Mouse (Mus musculus) A20 (cell line): ENCODE measurements around the gene Prr5.
A peak's percentile ranks its signal among the peaks of the same experiment; 100 is the strongest.
"Not testable (repeated sequence)": the region's sequence is repeated elsewhere in the genome, so short reads cannot be mapped to it uniquely, and the experiment has no call there.

Experiments
- DNase-seq: peaks from one replicate; pipeline ENCODE4 v3.0.0-alpha.2; 2011; ENCODE audit warnings: low read depth, low spot score

Prr5 gene

DNA sequence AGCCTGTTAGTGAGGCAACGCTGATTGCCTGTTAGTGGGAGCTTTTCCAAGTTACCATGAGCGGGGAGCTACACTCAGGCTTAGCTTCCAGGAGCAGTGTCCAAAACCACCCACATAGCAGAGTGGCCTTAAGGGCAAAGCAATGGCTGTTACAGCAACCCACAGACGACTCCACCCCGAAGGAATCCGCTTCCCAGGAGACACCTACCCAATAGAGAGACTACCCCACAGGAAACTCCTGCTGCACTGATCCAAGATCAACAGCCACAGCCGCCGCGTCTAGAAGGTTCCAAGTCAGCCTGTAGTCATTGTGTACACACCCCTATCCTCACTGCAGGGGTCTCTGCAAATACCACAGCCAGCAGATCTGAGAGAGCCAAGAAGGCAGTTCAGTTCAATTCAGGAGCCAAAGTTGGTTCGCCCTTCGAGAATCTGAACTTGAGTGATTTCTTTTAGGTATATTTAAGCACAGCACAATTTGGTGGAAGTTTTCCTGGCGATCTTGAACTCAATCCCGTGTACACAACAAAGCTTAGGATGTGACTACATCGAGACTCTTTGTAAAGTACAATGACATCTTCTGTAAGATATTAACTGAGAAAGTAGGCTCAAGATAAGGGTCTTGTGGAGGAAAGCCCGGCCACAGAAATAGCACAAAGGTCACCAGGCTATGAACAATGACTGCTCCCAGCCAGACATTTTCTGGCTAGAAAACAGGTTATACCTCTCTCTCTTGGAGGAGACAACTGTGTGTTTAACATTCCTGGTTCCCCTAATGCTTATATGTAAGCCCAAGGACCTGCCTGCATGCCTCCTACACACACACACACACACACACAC lies 43.4 kb downstream of the Prr5 start:
- DNase-seq, result no peak

GRCm38 (mm10) chr15:84714730-84715129 lies 45.3 kb downstream of the Prr5 start:
- DNase-seq, result no peak

DNA sequence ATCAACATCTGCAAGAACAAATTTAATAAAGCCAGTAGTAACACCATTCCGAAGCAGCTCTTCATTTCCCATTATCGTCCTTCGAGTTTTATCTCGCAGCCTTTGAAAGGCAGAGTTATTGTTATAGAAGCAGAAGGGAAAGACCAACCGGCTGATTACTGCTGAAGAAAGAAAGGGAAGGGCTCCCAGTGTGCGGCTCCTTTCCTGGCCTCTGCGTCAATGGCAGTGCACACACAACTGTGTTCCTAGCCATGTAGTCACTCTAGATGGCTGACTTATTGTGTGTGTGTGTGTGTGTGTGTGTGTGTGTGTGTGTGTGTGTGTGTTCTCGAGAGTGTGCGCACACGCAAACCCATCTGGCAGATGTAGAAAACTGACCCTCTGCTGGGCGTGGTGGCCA lies 45.7 kb downstream of the Prr5 start:
- DNase-seq, result no peak

DNA sequence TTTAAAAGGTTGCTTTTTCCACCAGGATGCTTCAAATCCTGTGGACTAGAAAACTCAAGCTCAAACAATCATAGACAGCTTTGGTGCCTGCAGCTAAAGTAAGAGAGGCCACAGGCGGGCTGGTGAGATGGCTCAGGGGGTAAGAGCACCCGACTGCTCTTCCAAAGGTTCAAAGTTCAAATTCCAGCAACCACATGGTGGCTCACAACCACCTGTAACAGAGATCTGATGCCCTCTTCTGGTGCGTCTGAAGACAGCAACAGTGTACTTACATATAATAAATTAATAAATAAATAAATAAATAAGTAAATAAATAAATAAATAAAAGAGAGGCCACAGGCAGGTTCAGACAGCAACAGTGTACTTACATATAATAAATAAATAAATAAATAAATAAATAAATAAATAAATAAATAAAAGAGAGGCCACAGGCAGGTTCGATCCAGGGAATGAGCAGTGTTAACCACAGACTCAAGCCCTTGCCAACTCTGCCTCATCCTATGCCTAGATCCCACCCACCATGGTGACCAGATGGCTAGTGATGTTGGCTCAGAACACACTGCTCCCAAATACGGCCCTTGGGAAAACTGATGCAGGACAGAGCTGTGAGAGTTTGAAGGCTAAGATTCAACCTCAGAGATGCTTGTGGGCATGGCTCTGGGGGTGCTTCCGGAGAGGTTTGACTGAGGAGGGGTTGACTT lies 48.3 kb downstream of the Prr5 start:
- not testable (repeated sequence) for DNase-seq

GRCm38 (mm10) chr15:84718785-84719184 lies 49.4 kb downstream of the Prr5 start:
- peak; percentile 61 for DNase-seq

GRCm38 (mm10) chr15:84719791-84720190 lies 50.4 kb downstream of the Prr5 start, which contains the start of gene Arhgap8:
Gene Arhgap8 (plus strand): TSS chr15:84720052.
- DNase-seq, result peak; percentile 95

DNA sequence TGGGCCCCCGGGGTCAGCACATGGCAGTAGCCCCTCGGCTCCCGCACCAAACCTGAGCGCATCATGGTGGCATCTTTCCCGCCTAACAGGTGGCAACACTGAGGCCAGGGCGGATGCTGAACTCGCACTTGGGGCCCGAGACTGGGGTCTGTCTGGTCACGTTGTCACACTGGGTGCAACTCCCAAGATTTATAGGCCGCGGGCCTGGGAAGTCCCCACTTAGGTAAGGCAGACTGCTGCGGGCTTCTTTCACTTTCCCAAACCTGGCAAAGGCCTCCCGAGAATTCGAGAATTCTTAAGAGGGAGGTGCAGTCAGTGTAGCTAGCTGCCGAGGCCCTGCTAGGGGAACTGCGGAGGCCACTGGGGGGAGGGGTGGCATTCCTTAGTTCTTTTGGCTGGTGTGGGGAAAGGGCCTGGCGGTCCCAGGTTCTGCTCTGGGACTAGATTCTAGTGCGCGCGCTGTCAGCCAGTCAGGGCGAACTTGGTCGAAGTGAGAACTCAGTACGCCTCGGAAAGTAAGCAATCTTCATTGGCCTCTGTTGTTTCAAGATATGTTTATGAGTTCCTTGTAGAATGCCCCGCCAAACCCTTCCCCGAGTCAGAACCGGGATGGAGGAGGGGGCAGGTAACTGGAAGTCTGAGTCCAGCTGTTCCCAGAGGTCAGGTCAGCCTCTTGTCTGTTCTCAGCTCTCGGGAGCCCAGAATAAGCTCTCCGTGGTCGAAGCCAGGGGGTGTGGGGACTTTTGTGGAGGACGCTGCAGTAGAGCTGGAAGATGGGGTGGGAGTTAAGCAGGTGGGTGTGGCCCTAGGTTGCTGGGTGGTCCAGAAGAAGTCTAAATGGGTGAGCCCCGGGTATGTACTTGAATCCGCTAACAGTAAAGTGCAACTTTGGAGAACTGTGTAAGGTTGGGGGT lies 51.1 kb downstream of the Prr5 start:
- DNase-seq, result peak; percentile 70

DNA sequence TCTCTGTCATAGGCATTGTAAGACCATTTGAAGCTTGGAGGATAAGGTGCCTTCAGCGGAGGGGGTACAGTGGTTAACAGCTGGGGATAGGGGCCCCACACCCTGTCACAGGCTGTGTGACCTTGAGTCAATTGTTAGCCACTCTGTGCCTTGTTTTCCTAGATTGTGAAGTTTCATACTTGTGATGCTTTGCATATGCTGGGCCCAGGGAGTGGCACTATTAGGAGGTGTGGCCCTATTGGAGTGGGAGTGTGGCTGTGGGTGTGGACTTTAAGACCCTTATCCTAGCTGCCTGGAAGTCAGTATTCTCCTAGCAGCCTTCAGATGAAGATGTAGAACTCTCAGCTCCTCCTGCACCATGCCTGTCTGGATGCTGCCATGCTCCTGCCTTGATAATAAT lies 54.2 kb downstream of the Prr5 start:
- DNase-seq, result not testable (repeated sequence)

GRCm38 (mm10) chr15:84724199-84724598 lies 54.8 kb downstream of the Prr5 start:
- DNase-seq, result no peak

DNA sequence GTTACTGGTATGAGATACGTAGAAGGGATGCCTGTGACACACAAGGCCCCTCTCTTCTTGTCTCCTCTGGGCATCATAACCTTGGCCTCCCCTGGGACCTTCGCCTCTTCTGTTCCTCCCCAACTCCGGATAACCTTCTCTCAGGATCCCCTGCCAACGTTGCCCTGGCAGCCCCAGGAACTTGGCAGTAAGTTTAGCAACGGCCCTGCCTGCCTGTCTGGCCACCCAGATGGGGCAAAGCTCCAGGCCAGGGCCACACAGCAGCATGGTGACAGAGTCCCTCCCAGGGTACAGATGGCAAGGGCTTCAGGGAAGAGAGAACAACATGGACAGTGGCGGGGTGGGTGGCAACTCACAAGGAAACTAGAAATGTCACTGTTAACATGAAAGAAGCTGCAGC lies 60.3 kb downstream of the Prr5 start:
- DNase-seq, result no peak

DNA sequence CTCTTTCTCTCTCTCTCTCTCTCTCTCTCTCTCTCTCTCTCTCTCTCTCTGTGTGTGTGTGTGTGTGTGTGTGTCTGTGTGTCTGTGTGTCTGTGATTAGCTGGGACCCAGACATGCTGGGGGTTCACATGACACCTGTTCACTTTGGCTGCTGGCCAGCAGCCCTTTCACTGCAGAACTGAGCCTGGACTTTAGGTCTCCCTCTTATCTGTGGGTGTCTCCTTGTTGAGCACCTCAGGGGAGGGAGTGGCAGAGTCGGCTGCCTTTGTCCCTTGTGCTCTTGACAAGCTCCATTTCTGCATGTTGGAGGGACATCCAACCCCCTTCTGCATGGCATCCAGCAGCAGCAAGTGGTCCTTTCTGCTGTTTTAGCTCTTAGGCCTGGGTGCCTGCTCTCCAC lies 61.5 kb downstream of the Prr5 start:
- no peak for DNase-seq

DNA sequence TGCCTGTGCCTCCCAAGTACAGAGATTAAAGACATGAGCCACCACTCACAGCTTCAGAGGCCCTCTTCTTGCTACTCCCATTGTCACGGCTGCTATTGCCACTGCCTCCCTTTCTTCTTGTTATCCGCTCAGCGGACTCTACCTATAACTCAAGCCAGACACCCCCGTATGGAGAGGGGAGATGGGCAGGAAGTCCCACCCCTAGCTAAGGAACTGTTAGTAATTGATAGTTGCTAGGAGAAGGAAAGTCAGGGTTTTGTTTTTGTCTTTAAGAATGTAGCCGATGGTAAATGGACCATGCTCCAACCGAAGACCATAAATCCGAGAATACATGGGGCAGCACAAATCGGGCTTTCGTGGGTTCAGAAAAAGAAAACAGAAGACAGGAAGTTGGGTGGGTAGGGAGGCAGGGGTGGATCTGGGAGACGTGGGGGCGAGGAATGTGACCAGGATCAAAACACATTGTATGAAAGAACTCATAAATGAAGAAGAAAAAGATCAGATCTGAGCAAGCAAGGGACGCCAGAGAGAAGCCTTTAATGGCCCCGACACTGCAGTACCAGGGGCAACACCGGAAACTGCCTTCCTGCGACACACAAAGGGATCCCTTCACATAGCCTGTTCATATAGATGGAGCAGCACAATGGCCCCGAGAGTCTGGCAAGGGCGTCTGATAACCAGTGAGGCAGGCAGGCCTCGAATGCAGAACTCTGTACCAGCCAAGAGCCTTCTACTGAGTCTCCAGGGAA lies 62.4 kb downstream of the Prr5 start:
- no peak for DNase-seq

- no peak for DNase-seq
Observed at GRCm38 (mm10) chr15:84732425-84732749, 63.0 kb downstream of the Prr5 start.

- DNase-seq, result no peak
Observed at GRCm38 (mm10) chr15:84736346-84736993, 67.0 kb downstream of the Prr5 start.

GRCm38 (mm10) chr15:84736994-84737346 lies 67.5 kb downstream of the Prr5 start:
- DNase-seq, result no peak

GRCm38 (mm10) chr15:84738246-84738645 lies 68.8 kb downstream of the Prr5 start:
- no peak for DNase-seq

DNA sequence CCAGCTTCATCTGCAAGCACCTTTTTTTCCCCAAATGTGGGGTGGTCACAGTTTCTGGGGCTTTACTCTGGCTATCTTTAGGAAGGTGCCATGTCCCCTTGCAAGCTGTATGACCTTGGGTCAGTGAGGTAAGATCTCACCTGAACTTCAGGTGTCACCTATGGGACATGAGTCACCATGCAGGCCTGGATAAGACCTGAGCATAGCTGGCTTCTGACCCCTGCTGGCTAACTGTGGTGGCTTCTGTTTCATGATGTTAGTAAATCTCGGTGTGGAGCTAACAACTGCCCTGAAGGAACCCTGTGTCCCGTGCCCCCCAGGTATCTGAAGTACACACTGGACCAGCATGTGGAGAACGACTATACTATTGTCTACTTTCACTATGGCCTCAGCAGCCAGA lies 72.2 kb downstream of the Prr5 start:
- DNase-seq, result peak; percentile 45

DNA sequence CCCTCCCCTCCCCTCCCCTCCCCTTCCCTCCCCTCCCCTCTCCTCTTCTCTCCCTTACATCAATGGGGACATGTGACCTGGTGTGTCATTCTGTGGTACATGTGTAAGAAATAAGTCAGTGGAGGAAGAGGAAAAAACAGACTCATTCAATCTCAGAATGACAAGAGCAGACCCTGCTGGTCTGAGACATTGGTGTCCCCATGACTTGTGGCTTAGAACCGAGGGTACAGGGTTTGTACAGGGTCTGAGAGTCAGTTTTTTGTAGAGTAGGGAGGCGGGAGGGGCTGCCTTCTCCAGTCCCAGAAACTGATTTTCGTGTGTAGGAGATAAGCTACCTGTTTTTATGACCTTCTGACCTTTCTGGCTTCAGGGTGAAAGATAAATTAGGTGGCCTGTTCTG lies 73.9 kb downstream of the Prr5 start:
- DNase-seq, result no peak

GRCm38 (mm10) chr15:84744308-84744707 lies 74.9 kb downstream of the Prr5 start:
- DNase-seq, result no peak

- DNase-seq, result no peak
Observed at GRCm38 (mm10) chr15:84745831-84746230, 76.4 kb downstream of the Prr5 start.
